Mouse (Mus musculus): ENCODE data around the gene Akr7a5.

Gene Akr7a5

GRCm38 (mm10) chr4:139310171-139310898 lies at the start of gene Akr7a5, which contains the start of gene Pqlc2:
Gene Akr7a5, plus strand, starts transcription at chr4:139310744.
Gene Pqlc2, minus strand, starts transcription at chr4:139310708.
- DNase-seq (ENCODE audit: low spot score in 2 of 2) = peak; percentile 98 to 99

- no peak for DNase-seq (ENCODE audit: low spot score in 2 of 2)
Measured at GRCm38 (mm10) chr4:139262981-139263380, 47.6 kb upstream of the Akr7a5 start.

- DNase-seq (ENCODE audit: low spot score in 2 of 2) = peak in 1 of 2 experiments; percentile 15
Measured at GRCm38 (mm10) chr4:139265783-139266499, 44.6 kb upstream of the Akr7a5 start.

GRCm38 (mm10) chr4:139266500-139266865 lies 44.1 kb upstream of the Akr7a5 start:
- DNase-seq (ENCODE audit: low spot score in 2 of 2) = no peak

GRCm38 (mm10) chr4:139267335-139267734 lies 43.2 kb upstream of the Akr7a5 start:
- DNase-seq (ENCODE audit: low spot score in 2 of 2) = no peak

- DNase-seq (ENCODE audit: low spot score in 2 of 2) = no peak
Measured at GRCm38 (mm10) chr4:139268242-139268641, 42.3 kb upstream of the Akr7a5 start.

- no peak for DNase-seq (ENCODE audit: low spot score in 2 of 2)
Measured at GRCm38 (mm10) chr4:139270168-139270567, 40.4 kb upstream of the Akr7a5 start.

- no peak for DNase-seq (ENCODE audit: low spot score in 2 of 2)
Measured at GRCm38 (mm10) chr4:139271562-139271961, 39.0 kb upstream of the Akr7a5 start.

- DNase-seq (ENCODE audit: low spot score in 2 of 2) = no peak
Measured at GRCm38 (mm10) chr4:139272951-139273680, 37.4 kb upstream of the Akr7a5 start.

GRCm38 (mm10) chr4:139274573-139274972 lies 36.0 kb upstream of the Akr7a5 start:
- DNase-seq (ENCODE audit: low spot score in 2 of 2) = no peak

GRCm38 (mm10) chr4:139276411-139276810 lies 34.1 kb upstream of the Akr7a5 start:
- no peak for DNase-seq (ENCODE audit: low spot score in 2 of 2)

- DNase-seq (ENCODE audit: low spot score in 2 of 2) = no peak
Measured at GRCm38 (mm10) chr4:139280530-139280929, 30.0 kb upstream of the Akr7a5 start.

- no peak for DNase-seq (ENCODE audit: low spot score in 2 of 2)
Measured at GRCm38 (mm10) chr4:139281791-139282345, 28.7 kb upstream of the Akr7a5 start.

- DNase-seq (ENCODE audit: low spot score in 2 of 2) = no peak
Measured at GRCm38 (mm10) chr4:139282955-139283417, 27.6 kb upstream of the Akr7a5 start.

GRCm38 (mm10) chr4:139284877-139285276 lies 25.7 kb upstream of the Akr7a5 start:
- no peak for DNase-seq (ENCODE audit: low spot score in 2 of 2)

- DNase-seq (ENCODE audit: low spot score in 2 of 2) = no peak
Measured at GRCm38 (mm10) chr4:139286234-139286633, 24.3 kb upstream of the Akr7a5 start.

GRCm38 (mm10) chr4:139287122-139287863 lies 23.3 kb upstream of the Akr7a5 start:
- peak; percentile 95 for DNase-seq (ENCODE audit: low spot score in 2 of 2)

GRCm38 (mm10) chr4:139289017-139289416 lies 21.5 kb upstream of the Akr7a5 start:
- DNase-seq (ENCODE audit: low spot score in 2 of 2) = peak; percentile 62 to 67

GRCm38 (mm10) chr4:139291099-139291498 lies 19.4 kb upstream of the Akr7a5 start:
- DNase-seq (ENCODE audit: low spot score in 2 of 2) = peak in 1 of 2 experiments; percentile 55

GRCm38 (mm10) chr4:139292038-139292437 lies 18.5 kb upstream of the Akr7a5 start:
- no peak for DNase-seq (ENCODE audit: low spot score in 2 of 2)

- no peak for DNase-seq (ENCODE audit: low spot score in 2 of 2)
Measured at GRCm38 (mm10) chr4:139297566-139297965, 13.0 kb upstream of the Akr7a5 start.
